Mouse (Mus musculus): ENCODE data around the gene Ipo13.

Ipo13 gene

DNA sequence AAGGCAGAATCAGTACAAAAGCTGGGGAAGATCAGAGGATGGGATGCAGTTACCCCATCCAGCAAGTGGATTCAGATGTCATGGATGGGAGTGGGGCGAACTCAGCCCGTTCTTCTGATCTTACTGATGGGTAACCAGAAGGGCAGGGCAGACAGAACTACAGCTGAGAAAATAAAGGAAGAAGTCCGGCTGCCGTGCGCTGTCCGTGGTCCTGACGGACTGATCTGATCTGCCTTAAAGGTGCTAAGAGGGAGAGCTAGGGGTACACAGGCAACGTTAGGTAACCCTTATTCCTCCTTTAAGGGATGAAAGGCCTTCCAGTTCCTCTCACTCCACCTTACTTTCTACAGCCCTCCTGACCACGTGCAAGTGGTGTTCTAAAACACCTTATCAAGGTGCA is 21.4 kb downstream of the Ipo13 start:
- no peaks in the 10 kb centered on the region for H3K9me3 ChIP-seq (ENCODE audit: low read length)
- no peaks in the 10 kb centered on the region for H3K27me3 ChIP-seq (ENCODE audit: insufficient read depth, low read length)
- H3K4me3 ChIP-seq (replicated peaks; ENCODE audit: low read length), result no peak overlapping the region
- TF ChIP-seq CTCF (conservative IDR thresholded peaks at IDR 0.05; ENCODE audit: low read length), result no peak
- TF ChIP-seq NANOG (IDR thresholded peaks at IDR 0.05; ENCODE audit: borderline replicate concordance, low read length), result no peak
- TF ChIP-seq POU5F1 (IDR thresholded peaks at IDR 0.05; ENCODE audit: borderline replicate concordance, low read length), result no peak
- peaks cover 36% of the 10 kb centered on the region for H3K4me1 ChIP-seq (replicated peaks; ENCODE audit: low read depth, low read length)
- H3K36me3 ChIP-seq (ENCODE audit: insufficient read depth, low read length), result peaks cover 74% of the 10 kb centered on the region

DNA sequence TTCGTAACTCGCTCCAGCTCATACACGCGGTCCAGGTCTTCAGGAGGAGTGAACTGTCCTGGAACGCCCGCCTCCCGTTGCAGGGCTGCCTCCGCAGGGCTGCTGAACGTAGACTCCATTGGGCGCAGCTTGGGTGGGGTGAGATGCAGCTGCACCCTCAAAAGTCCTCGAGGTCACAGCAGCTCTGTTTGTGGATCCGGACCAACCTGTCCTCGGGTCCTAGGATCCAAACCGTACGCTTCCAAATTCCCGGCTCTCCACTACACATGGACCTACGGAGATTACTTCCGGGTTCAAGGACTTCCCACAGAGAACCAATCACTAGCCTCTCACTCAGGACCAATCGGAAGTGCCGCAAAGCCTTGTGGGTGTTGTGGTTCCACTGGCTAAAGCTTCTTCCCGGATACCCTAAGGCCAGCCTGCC is 23.0 kb downstream of the Ipo13 start, which contains the start of gene Dph2:
Dph2 (minus strand) TSS at position 295 of the 424 bp plus-strand sequence.
- Histone ChIP-seq H3K9me3 (ENCODE audit: low read length) (no peaks in the 10 kb centered on the region), H3K27me3 (ENCODE audit: insufficient read depth, low read length) (no peaks in the 10 kb centered on the region), H3K4me3 (replicated peaks; ENCODE audit: low read length) (peak within 1 kb of the TSS; percentile 98), H3K36me3 (ENCODE audit: insufficient read depth, low read length) (peaks cover 63% of the 10 kb centered on the region), H3K4me1 (replicated peaks; ENCODE audit: low read depth, low read length) (peaks cover 44% of the 10 kb centered on the region)
- TF ChIP-seq CTCF (conservative IDR thresholded peaks at IDR 0.05; ENCODE audit: low read length), result no peak
- TF ChIP-seq NANOG (IDR thresholded peaks at IDR 0.05; ENCODE audit: borderline replicate concordance, low read length), result no peak
- TF ChIP-seq POU5F1 (IDR thresholded peaks at IDR 0.05; ENCODE audit: borderline replicate concordance, low read length), result no peak

DNA sequence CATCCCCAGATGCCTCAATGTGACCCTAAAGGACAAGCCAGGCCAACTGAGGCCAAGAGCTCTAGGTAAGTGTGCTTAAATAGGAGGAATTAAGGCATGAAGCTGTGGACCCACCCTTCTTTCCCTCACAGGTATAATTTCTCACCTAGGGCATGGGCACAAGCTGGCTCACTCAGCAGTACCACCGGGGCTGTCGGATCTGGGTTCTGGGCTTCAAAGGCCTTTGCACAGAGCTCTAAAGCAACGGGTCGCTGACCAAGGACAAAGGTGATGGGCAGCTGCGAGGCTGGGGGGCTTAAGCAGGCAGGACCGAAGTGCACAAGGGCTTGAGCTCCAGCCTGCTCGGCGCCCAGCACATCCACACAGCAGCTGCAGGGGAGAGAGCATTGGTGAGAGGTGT is 24.0 kb downstream of the Ipo13 start:
- no peaks in the 10 kb centered on the region for H3K9me3 ChIP-seq (ENCODE audit: low read length)
- peak overlapping the region; percentile 98 for H3K4me3 ChIP-seq (replicated peaks; ENCODE audit: low read length)
- no peaks in the 10 kb centered on the region for H3K27me3 ChIP-seq (ENCODE audit: insufficient read depth, low read length)
- H3K4me1 ChIP-seq (replicated peaks; ENCODE audit: low read depth, low read length), result peaks cover 52% of the 10 kb centered on the region
- no peak for TF ChIP-seq CTCF (conservative IDR thresholded peaks at IDR 0.05; ENCODE audit: low read length)
- no peak for TF ChIP-seq NANOG (IDR thresholded peaks at IDR 0.05; ENCODE audit: borderline replicate concordance, low read length)
- no peak for TF ChIP-seq POU5F1 (IDR thresholded peaks at IDR 0.05; ENCODE audit: borderline replicate concordance, low read length)
- peaks cover 59% of the 10 kb centered on the region for H3K36me3 ChIP-seq (ENCODE audit: insufficient read depth, low read length)

DNA sequence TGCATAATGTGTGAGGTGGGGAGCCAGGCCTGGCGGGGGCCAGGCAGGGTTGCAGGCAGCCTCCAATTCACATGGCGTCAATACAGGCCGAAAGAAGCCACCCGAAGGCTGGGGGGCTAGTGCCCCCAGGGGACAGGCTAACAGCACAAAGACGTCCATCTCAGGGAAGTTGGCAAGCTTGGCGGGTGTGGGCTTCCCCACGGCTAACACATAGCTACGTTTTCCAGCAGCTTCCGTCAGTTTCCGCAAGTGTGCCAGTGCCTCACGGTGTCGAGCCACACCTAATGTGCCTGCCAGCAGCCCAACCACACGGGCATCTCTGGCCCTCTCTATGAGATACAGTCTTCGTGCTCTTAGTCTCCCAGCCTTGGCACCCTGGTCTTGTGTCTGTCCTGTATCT is 24.8 kb downstream of the Ipo13 start:
- Histone ChIP-seq H3K4me1 (replicated peaks; ENCODE audit: low read depth, low read length) (peaks cover 49% of the 10 kb centered on the region), H3K27me3 (ENCODE audit: insufficient read depth, low read length) (no peaks in the 10 kb centered on the region), H3K36me3 (ENCODE audit: insufficient read depth, low read length) (peaks cover 59% of the 10 kb centered on the region), H3K4me3 (replicated peaks; ENCODE audit: low read length) (no peak overlapping the region), H3K9me3 (ENCODE audit: low read length) (no peaks in the 10 kb centered on the region)
- no peak for TF ChIP-seq NANOG (IDR thresholded peaks at IDR 0.05; ENCODE audit: borderline replicate concordance, low read length)
- TF ChIP-seq CTCF (conservative IDR thresholded peaks at IDR 0.05; ENCODE audit: low read length), result no peak
- TF ChIP-seq POU5F1 (IDR thresholded peaks at IDR 0.05; ENCODE audit: borderline replicate concordance, low read length), result no peak

DNA sequence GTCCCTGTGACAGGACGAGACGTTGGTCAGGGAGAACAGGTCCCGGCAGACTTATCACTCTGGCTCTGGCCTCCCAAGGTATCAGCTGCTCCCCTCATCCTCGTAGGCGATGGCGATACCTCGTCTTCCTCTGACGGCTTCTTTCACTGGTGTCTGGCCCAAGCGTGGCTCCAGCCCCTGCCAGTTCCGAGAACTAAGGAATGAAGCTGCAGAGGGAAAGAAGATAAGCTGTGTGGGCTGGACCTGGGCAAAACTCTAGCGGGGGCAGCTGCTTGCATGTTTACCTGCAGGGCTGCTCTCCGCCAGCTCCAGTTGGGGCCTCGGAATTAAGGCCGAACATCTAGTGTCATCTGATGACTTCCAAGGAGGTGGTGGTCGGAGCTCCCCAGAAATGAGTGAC is 25.3 kb downstream of the Ipo13 start:
- Histone ChIP-seq H3K27me3 (ENCODE audit: insufficient read depth, low read length) (peaks cover under 1% of the 10 kb centered on the region), H3K4me3 (replicated peaks; ENCODE audit: low read length) (no peak overlapping the region), H3K36me3 (ENCODE audit: insufficient read depth, low read length) (peaks cover 59% of the 10 kb centered on the region), H3K9me3 (ENCODE audit: low read length) (no peaks in the 10 kb centered on the region), H3K4me1 (replicated peaks; ENCODE audit: low read depth, low read length) (peaks cover 49% of the 10 kb centered on the region)
- no peak for TF ChIP-seq CTCF (conservative IDR thresholded peaks at IDR 0.05; ENCODE audit: low read length)
- no peak for TF ChIP-seq POU5F1 (IDR thresholded peaks at IDR 0.05; ENCODE audit: borderline replicate concordance, low read length)
- TF ChIP-seq NANOG (IDR thresholded peaks at IDR 0.05; ENCODE audit: borderline replicate concordance, low read length), result no peak

DNA sequence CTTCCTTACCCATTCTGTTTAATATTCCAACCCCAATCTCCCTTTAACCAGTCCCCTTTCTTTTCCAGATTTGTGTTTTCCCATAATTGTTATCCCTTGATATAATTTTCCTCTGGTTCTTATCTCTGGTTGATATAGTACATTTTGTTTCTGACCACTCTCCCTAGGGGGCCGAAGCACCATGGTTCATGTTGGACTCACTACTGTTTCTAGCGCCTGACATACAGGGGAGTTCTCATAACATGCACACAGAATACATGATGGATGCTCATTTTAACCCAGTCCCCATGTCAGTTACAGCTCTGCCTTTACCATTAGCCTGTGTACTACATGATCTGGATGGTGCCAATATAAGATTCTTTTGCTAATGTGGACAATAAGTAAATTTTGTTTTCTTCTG is 26.9 kb downstream of the Ipo13 start:
- H3K27me3 ChIP-seq (ENCODE audit: insufficient read depth, low read length), result peaks cover 11% of the 10 kb centered on the region
- H3K36me3 ChIP-seq (ENCODE audit: insufficient read depth, low read length), result peaks cover 59% of the 10 kb centered on the region
- H3K4me3 ChIP-seq (replicated peaks; ENCODE audit: low read length), result peak overlapping the region; percentile 98; the same call in 1 of the 2 replicates
- peaks cover 59% of the 10 kb centered on the region for H3K4me1 ChIP-seq (replicated peaks; ENCODE audit: low read depth, low read length)
- H3K9me3 ChIP-seq (ENCODE audit: low read length), result no peaks in the 10 kb centered on the region
- TF ChIP-seq CTCF (conservative IDR thresholded peaks at IDR 0.05; ENCODE audit: low read length) (no peak), POU5F1 (IDR thresholded peaks at IDR 0.05; ENCODE audit: borderline replicate concordance, low read length) (no peak), NANOG (IDR thresholded peaks at IDR 0.05; ENCODE audit: borderline replicate concordance, low read length) (no peak)

DNA sequence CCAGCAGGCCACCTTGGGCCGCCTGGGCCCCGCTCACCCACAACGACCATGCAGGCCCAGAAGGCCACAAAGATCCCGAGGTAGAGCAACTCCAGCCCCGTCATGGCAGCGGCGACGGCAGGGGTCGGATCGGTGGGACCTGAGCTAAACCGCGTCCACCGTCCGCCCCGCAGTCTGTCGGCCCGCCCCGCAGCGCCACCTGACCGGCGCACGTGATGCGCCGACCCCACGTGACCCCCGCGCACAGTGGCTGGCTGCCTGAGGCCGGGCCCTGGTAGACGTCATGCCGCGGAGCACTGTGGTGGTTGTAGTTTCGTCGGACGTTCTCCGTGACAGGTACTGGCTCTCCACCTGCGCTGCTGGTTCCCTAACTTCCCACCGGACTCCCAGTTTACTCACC is 27.7 kb downstream of the Ipo13 start, which contains the start of gene Atp6v0b:
Atp6v0b (minus strand) TSS at position 201 of the 400 bp plus-strand sequence.
- Histone ChIP-seq H3K36me3 (ENCODE audit: insufficient read depth, low read length) (peaks cover 59% of the 10 kb centered on the region), H3K4me1 (replicated peaks; ENCODE audit: low read depth, low read length) (peaks cover 59% of the 10 kb centered on the region), H3K4me3 (replicated peaks; ENCODE audit: low read length) (peak within 1 kb of the TSS; percentile 98), H3K27me3 (ENCODE audit: insufficient read depth, low read length) (peaks cover 17% of the 10 kb centered on the region), H3K9me3 (ENCODE audit: low read length) (no peaks in the 10 kb centered on the region)
- TF ChIP-seq NANOG (IDR thresholded peaks at IDR 0.05; ENCODE audit: borderline replicate concordance, low read length) (no peak), POU5F1 (IDR thresholded peaks at IDR 0.05; ENCODE audit: borderline replicate concordance, low read length) (no peak), CTCF (conservative IDR thresholded peaks at IDR 0.05; ENCODE audit: low read length) (no peak)

DNA sequence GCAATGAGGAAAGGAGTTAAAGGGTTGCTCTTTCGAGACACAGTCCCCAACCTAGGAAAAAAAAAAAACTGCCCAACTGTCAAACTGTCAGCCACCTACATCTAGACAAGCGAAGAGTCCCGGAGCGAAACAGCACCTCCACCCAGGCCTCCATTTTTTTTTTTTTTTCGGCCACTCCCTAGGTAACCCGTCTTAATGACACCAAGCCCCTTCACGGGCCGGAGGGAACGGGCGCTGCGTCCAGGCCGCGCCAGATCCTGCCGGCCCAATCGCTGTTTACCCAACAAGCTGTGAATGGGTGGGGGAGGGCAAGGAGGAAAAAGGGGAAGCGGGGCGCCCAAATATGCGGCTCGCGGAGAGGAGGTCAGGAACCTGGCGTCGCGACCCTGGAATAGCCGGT is 28.2 kb downstream of the Ipo13 start:
- TF ChIP-seq POU5F1 (IDR thresholded peaks at IDR 0.05; ENCODE audit: borderline replicate concordance, low read length) (no peak), NANOG (IDR thresholded peaks at IDR 0.05; ENCODE audit: borderline replicate concordance, low read length) (no peak), CTCF (conservative IDR thresholded peaks at IDR 0.05; ENCODE audit: low read length) (no peak)
- peak overlapping the region; percentile 98 for H3K4me3 ChIP-seq (replicated peaks; ENCODE audit: low read length)
- peaks cover 59% of the 10 kb centered on the region for H3K36me3 ChIP-seq (ENCODE audit: insufficient read depth, low read length)
- H3K9me3 ChIP-seq (ENCODE audit: low read length), result no peaks in the 10 kb centered on the region
- H3K4me1 ChIP-seq (replicated peaks; ENCODE audit: low read depth, low read length), result peaks cover 61% of the 10 kb centered on the region
- peaks cover 22% of the 10 kb centered on the region for H3K27me3 ChIP-seq (ENCODE audit: insufficient read depth, low read length)

DNA sequence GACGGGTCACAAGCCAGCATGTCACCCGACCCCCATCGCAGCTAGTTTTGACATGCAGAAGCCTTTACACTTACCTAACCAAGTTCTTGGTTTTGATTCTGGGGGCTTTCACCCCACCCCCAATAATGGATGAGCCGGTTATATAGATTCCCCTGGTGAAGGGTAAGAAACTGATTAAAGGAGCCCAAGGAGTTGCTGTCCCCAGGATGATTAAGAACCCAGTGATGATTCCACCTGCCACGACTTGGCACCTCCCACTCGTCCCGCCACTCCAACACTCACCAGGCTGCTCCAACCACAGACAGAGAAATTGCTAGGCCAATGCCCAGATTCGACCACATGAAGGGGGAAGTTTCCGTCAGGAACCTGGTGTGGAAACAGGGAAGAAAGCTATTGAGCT is 28.8 kb downstream of the Ipo13 start:
- H3K4me1 ChIP-seq (replicated peaks; ENCODE audit: low read depth, low read length), result peaks cover 64% of the 10 kb centered on the region
- TF ChIP-seq CTCF (conservative IDR thresholded peaks at IDR 0.05; ENCODE audit: low read length) (no peak), POU5F1 (IDR thresholded peaks at IDR 0.05; ENCODE audit: borderline replicate concordance, low read length) (no peak), NANOG (IDR thresholded peaks at IDR 0.05; ENCODE audit: borderline replicate concordance, low read length) (no peak)
- peaks cover 28% of the 10 kb centered on the region for H3K27me3 ChIP-seq (ENCODE audit: insufficient read depth, low read length)

More for the DNA sequence above, 28.8 kb downstream of the Ipo13 start:
- no peaks in the 10 kb centered on the region for H3K9me3 ChIP-seq (ENCODE audit: low read length)
- peaks cover 57% of the 10 kb centered on the region for H3K36me3 ChIP-seq (ENCODE audit: insufficient read depth, low read length)
- H3K4me3 ChIP-seq (replicated peaks; ENCODE audit: low read length), result peak overlapping the region; percentile 98

Data from E14TG2a.4 (cell line).